Mouse (Mus musculus) E14TG2a.4 (cell line): ENCODE results near the gene Ptbp2.

ENCODE experiments used
- CTCF ChIP-seq: conservative IDR thresholded peaks from 2 replicates; pipeline ENCODE4 v1.5.1; 2014; ENCODE audit warnings: low read length
- NANOG ChIP-seq: IDR thresholded peaks from 2 replicates; pipeline ENCODE4 v1.6.1; 2014; ENCODE audit warnings: borderline replicate concordance, low read length, mixed read lengths
- POU5F1 ChIP-seq: IDR thresholded peaks from 2 replicates; pipeline ENCODE4 v1.6.1; 2014; ENCODE audit warnings: low read length, borderline replicate concordance

- no peak for TF ChIP-seq CTCF
- TF ChIP-seq POU5F1, result no peak
- no peak for TF ChIP-seq NANOG
Observed at GRCm38 (mm10) chr3:119778431-119778830, 5.8 kb downstream of the Ptbp2 start.
